Mouse (Mus musculus) lung, embryonic 14.5 days (tissue): ENCODE data around the gene 9130023H24Rik. TPM values are rescaled to one million over a fixed set of nuclear protein-coding genes. Genes with fewer than 3 reads are reported as not detected.
A peak's percentile ranks its signal among the peaks of the same experiment; 100 is the strongest.

Experiments
- ATAC-seq: fragments of 200-750 bp; cut with Nextera tagmentation; 2 replicates; pipeline ENCODE4 v1.8.0; 2017; ENCODE audit warnings: mild to moderate bottlenecking, moderate TSS enrichment, moderate library complexity; ENCODE audit not compliant: insufficient read depth
- DNase-seq: peaks from one replicate; pipeline ENCODE4 v3.0.0-alpha.2; 2015
- H3K27ac ChIP-seq: fragments of 300-500 bp; sonication (generic); 2 replicates; pipeline ENCODE4 v1.5.1; 2014; ENCODE audit warnings: low read depth, mild to moderate bottlenecking, moderate library complexity
- H3K27me3 ChIP-seq: fragments of 300-500 bp; sonication (generic); 2 replicates; pipeline ENCODE4 v1.6.1; 2014; ENCODE audit warnings: low read length, control low read depth; ENCODE audit not compliant: insufficient read depth
- H3K36me3 ChIP-seq: fragments of 300-500 bp; sonication (generic); 2 replicates; pipeline ENCODE4 v1.6.1; 2014; ENCODE audit warnings: control low read depth; ENCODE audit not compliant: insufficient read depth
- H3K4me1 ChIP-seq: fragments of 300-500 bp; sonication (generic); 2 replicates; pipeline ENCODE4 v1.6.1; 2014; ENCODE audit warnings: antibody characterized with exemption, control low read depth; ENCODE audit not compliant: insufficient read depth
- H3K4me2 ChIP-seq: fragments of 300-500 bp; sonication (generic); 2 replicates; pipeline ENCODE4 v1.6.1; 2014; ENCODE audit warnings: mild to moderate bottlenecking
- H3K4me3 ChIP-seq: fragments of 300-500 bp; sonication (generic); 2 replicates; pipeline ENCODE4 v1.5.1; 2014; ENCODE audit warnings: low read depth, low read length
- H3K9ac ChIP-seq: fragments of 300-500 bp; sonication (generic); 2 replicates; pipeline ENCODE4 v1.6.1; 2014
- H3K9me3 ChIP-seq: fragments of 300-500 bp; sonication (generic); 2 replicates; pipeline ENCODE4 v1.6.1; 2016; ENCODE audit warnings: low read depth, low read length, control low read depth
- CTCF ChIP-seq: IDR thresholded peaks from 2 replicates; pipeline ENCODE4 v1.5.1; 2016; ENCODE audit warnings: antibody characterized with exemption, low read depth
- WGBS: fragments of 180-500 bp; shearing (Covaris S2); extraction: QIAGEN DNeasy Blood & Tissue Kit; methylation state at CpG from one replicate; pipeline ENCODE4 v1.1.7; 2014; 5-methylcytosine and 5-hydroxymethylcytosine counted together
- polyA plus RNA-seq: library from polyadenylated mRNA; unstranded; fragments of >200 nt; fragmentation: Nextera tagmentation; extraction: Ambion mirVana; gene quantifications from 2 replicates; pipeline ENCODE4 v1.2.1, GENCODE M21; 2014

The 9130023H24Rik gene
- polyA plus RNA-seq, 1 experiment from 2014 or later = 8.2 TPM

DNA sequence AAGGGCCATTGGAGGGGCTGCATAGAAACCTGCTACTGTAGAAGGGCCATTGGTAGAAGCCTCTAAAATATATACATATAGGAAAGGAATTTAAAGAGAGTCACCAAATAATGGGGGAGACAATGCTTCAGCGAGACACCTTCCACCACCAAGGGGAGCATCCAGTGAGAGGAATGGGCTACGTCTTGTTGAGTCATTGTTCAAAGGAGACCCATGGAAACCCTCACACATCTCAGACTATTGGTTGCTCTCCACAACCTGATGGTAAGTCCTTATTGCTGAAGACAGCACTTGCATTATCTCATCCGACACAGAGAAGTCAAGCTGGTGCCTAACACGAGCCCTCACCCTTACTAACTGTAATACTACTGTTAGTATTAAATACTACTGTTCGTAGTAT lies 17.9 kb upstream of the 9130023H24Rik start:
- DNase-seq (no peak), ATAC-seq (no peak)
- Histone ChIP-seq H3K9ac (no peak overlapping the region), H3K27ac (no peak overlapping the region), H3K9me3 (no peaks in the 10 kb centered on the region), H3K36me3 (peaks cover 36% of the 10 kb centered on the region), H3K27me3 (no peaks in the 10 kb centered on the region), H3K4me2 (no peak overlapping the region), H3K4me1 (peaks cover 6% of the 10 kb centered on the region; the same call in 1 of the 2 replicates), H3K4me3 (no peak overlapping the region)
- no peak for TF ChIP-seq CTCF
- 86% methylated on average over 5 of the region's 5 CpGs for WGBS

- no peak for DNase-seq
- Histone ChIP-seq H3K9ac (no peak overlapping the region), H3K4me2 (no peak overlapping the region), H3K27ac (no peak overlapping the region), H3K27me3 (no peaks in the 10 kb centered on the region), H3K4me3 (no peak overlapping the region), H3K9me3 (no peaks in the 10 kb centered on the region), H3K4me1 (peaks cover 9% of the 10 kb centered on the region), H3K36me3 (peaks cover 44% of the 10 kb centered on the region)
- WGBS = 48% methylated on average over 2 of the region's 2 CpGs
- no peak for ATAC-seq
- TF ChIP-seq CTCF = no peak
Measured at GRCm38 (mm10) chr7:128254978-128255377, 17.1 kb upstream of the 9130023H24Rik start.

- ATAC-seq = 0 out of 2 replicates have a peak, but pooled peaks have one; percentile 19
- WGBS = 11% methylated on average over 24 of the region's 24 CpGs
- no peaks in the 10 kb centered on the region for H3K27me3 ChIP-seq
- H3K9ac ChIP-seq = peak overlapping the region; percentile 32
- peak; percentile 63 for DNase-seq
- H3K36me3 ChIP-seq = peaks cover 55% of the 10 kb centered on the region
- H3K27ac ChIP-seq = no peak overlapping the region
- TF ChIP-seq CTCF = no peak
- H3K4me1 ChIP-seq = peaks cover 9% of the 10 kb centered on the region
- H3K9me3 ChIP-seq = no peaks in the 10 kb centered on the region
- H3K4me3 ChIP-seq = peak overlapping the region; percentile 17
- peak overlapping the region; percentile 52 for H3K4me2 ChIP-seq
Measured at GRCm38 (mm10) chr7:128252609-128253008, 14.8 kb upstream of the 9130023H24Rik start.

- WGBS = 49% methylated on average over 12 of the region's 12 CpGs
- peaks cover 9% of the 10 kb centered on the region for H3K4me1 ChIP-seq
Measured at GRCm38 (mm10) chr7:128251946-128252345, 14.1 kb upstream of the 9130023H24Rik start.

DNA sequence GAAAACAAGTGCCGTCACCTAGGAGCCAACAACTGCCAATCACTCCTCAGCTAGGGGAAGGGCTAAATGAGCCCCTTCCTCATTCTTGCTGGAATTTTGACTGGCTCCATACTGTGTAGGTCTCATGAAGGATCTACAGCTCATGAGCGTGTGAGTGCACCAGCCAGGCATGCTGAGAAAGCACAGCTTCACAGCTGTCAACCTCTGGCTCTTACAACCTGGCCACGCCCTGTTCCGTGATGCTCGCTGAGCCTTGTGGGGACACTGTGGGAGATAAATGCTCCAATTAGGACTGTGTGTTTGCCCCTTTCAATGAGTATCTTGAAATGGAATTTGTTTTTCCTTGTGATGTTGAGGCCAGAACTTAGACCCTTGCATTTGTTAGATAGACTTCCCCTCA lies 12.2 kb upstream of the 9130023H24Rik start:
- DNase-seq (no peak), ATAC-seq (no peak)
- Histone ChIP-seq H3K4me3 (no peak overlapping the region), H3K27me3 (no peaks in the 10 kb centered on the region), H3K4me1 (peaks cover 13% of the 10 kb centered on the region), H3K27ac (no peak overlapping the region), H3K36me3 (peaks cover 58% of the 10 kb centered on the region), H3K4me2 (no peak overlapping the region), H3K9ac (no peak overlapping the region), H3K9me3 (no peaks in the 10 kb centered on the region)
- WGBS = 82% methylated on average over 5 of the region's 5 CpGs
- no peak for TF ChIP-seq CTCF

More at GRCm38 (mm10) chr7:128251946-128252345, 14.1 kb upstream of the 9130023H24Rik start:
- TF ChIP-seq CTCF = no peak
- ATAC-seq (no peak), DNase-seq (no peak)
- Histone ChIP-seq H3K4me2 (peak overlapping the region; percentile 52), H3K27ac (no peak overlapping the region), H3K9me3 (no peaks in the 10 kb centered on the region), H3K27me3 (no peaks in the 10 kb centered on the region), H3K36me3 (peaks cover 55% of the 10 kb centered on the region), H3K4me3 (peak overlapping the region; percentile 17; the same call in 1 of the 2 replicates), H3K9ac (peak overlapping the region; percentile 32; the same call in 1 of the 2 replicates)

- WGBS = 73% methylated on average over 10 of the region's 10 CpGs
- ATAC-seq = no peak
- TF ChIP-seq CTCF = no peak
- Histone ChIP-seq H3K4me2 (peak overlapping the region; percentile 73), H3K4me1 (peaks cover 13% of the 10 kb centered on the region), H3K9ac (peak overlapping the region; percentile 74), H3K4me3 (peak overlapping the region; percentile 54), H3K36me3 (peaks cover 59% of the 10 kb centered on the region), H3K9me3 (no peaks in the 10 kb centered on the region), H3K27ac (no peak overlapping the region), H3K27me3 (no peaks in the 10 kb centered on the region)
- no peak for DNase-seq
Measured at GRCm38 (mm10) chr7:128248081-128249042, 10.5 kb upstream of the 9130023H24Rik start.

- Histone ChIP-seq H3K4me3 (peak overlapping the region; percentile 54), H3K4me1 (peaks cover 13% of the 10 kb centered on the region), H3K27ac (peak overlapping the region; percentile 96), H3K9ac (peak overlapping the region; percentile 74), H3K9me3 (no peaks in the 10 kb centered on the region), H3K36me3 (peaks cover 58% of the 10 kb centered on the region), H3K4me2 (peak overlapping the region; percentile 73), H3K27me3 (no peaks in the 10 kb centered on the region)
- 1% methylated on average over 13 of the region's 13 CpGs for WGBS
- ATAC-seq = peak; percentile 84
- peak; percentile 99 for DNase-seq
- peak; percentile 80 for TF ChIP-seq CTCF
Measured at GRCm38 (mm10) chr7:128247443-128247842, 9.6 kb upstream of the 9130023H24Rik start.
